Mouse (Mus musculus): ENCODE results near the gene Il6ra. TPM values are rescaled to one million over a fixed set of nuclear protein-coding genes. Genes with fewer than 3 reads are reported as not detected.

Il6ra gene
- polyA plus RNA-seq, 1 experiment from 2014 or later, result 0.39 TPM

DNA sequence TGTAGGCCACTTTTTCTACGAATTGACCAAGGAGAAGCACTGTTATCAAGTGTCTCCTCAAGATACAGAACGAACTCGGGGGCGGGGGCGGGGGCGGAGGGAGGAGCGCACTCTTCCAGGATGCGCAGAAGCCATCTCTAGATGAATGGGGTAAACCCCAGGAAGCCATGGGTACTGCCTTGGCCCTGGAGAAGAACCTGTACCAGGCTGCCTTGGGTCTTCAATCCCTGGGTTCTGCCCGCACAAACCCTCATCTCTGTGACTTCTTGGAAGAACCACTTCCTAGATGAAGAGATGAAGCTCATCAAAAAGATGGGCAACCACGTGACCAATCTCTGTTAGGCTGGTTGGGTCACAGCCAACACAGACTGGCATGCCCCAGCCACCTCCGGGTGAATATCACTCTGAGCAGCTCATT, 91.9 kb downstream of the Il6ra start:
- Histone ChIP-seq H3K27ac (replicated peaks) (no peak overlapping the region), H3K9me3 (replicated peaks) (no peaks in the 10 kb centered on the region), H3K4me3 (no peak overlapping the region), H3K36me3 (no peaks in the 10 kb centered on the region), H3K27me3 (ENCODE audit: low read depth, poor library complexity, severe bottlenecking) (no peaks in the 10 kb centered on the region), H3K4me1 (no peaks in the 10 kb centered on the region)
- DNase-seq (ENCODE audit: low spot score), result no peak
- 87% methylated on average over 11 of the region's 11 CpGs for WGBS

DNA sequence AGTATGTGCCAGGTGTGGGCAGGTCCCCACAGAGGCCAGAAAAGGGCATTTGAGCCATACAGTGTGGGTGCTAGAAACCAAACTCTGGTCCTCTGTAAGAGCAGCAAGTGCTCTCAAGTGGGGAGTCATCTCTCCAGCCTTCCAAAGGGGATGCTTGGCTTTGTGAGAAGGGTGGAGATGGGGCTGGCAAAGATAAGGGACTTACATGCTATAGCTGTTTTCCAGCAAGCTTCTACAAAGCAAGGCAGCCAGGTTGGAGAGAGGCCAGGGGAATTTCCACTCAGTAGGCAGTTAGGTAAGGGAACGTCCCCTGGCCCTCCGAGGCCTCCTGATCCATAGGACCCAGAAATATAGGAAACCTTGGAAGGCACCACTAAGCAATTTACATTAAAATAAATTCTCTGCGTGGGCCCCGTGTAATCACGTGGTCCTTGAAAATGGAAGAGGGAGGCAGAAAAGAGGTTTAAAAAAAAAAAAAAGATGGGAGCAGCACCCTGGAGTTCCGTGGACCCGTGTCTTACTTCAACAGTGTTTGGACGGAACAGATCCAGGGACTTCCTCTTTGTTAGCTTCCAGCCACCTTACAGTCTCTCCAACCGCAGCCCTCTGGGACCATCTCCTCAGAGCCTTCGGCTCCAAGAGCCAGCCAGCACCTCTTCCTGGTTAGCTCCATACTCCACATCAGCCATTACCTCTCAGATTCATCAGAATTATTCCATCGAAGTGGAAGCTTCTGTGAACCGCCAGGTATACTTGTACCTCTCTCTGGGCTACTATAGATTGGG, 92.5 kb downstream of the Il6ra start:
- Histone ChIP-seq H3K27me3 (ENCODE audit: low read depth, poor library complexity, severe bottlenecking) (no peaks in the 10 kb centered on the region), H3K27ac (replicated peaks) (no peak overlapping the region), H3K4me3 (no peak overlapping the region), H3K9me3 (replicated peaks) (no peaks in the 10 kb centered on the region), H3K36me3 (no peaks in the 10 kb centered on the region), H3K4me1 (no peaks in the 10 kb centered on the region)
- DNase-seq (ENCODE audit: low spot score), result no peak
- WGBS, result 92% methylated on average over 12 of the region's 12 CpGs

DNA sequence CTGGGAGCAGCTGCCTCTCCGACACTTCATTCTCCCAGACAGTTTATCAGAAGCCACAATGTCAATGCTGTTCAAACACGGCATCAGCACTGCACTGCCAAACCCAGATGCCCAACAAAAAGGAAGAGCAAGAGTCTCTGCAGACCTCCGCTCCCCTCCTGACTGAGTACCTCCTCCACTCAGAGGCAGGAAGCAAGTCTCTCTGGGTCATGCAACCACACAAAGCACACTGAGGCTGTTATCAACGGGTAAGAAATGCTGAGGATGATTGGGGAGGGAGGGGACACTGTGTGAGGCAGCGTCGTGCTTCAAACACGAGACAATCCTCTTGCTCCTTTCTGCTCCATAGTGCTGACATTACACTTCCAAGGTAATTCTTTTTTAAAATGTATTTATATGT, 93.1 kb downstream of the Il6ra start:
- no peak for DNase-seq (ENCODE audit: low spot score)
- Histone ChIP-seq H3K4me1 (no peaks in the 10 kb centered on the region), H3K36me3 (no peaks in the 10 kb centered on the region), H3K9me3 (replicated peaks) (no peaks in the 10 kb centered on the region), H3K27ac (replicated peaks) (no peak overlapping the region), H3K4me3 (no peak overlapping the region), H3K27me3 (ENCODE audit: low read depth, poor library complexity, severe bottlenecking) (no peaks in the 10 kb centered on the region)
- 66% methylated on average over 7 of the region's 7 CpGs for WGBS

DNA sequence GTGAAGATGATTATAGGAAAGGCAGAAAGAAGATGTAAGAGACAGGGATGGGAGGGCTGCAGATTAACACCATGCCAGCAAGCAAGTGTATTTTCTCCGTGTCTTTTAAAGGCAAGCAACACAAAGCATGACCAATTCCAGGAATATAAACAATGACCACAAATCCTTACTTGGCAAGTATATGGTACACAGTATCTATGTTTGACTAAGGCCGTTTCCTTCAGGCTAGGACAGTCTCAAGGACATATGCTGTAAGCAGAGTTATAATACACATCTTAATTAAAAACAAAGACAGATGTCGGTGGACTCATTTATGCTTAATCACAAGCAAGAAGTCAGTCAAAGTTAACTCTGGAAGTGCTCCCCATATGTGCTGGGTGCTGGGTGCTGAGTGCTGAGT, 94.4 kb downstream of the Il6ra start:
- Histone ChIP-seq H3K4me3 (no peak overlapping the region), H3K27me3 (ENCODE audit: low read depth, poor library complexity, severe bottlenecking) (no peaks in the 10 kb centered on the region), H3K27ac (replicated peaks) (no peak overlapping the region), H3K4me1 (no peaks in the 10 kb centered on the region), H3K9me3 (replicated peaks) (no peaks in the 10 kb centered on the region), H3K36me3 (no peaks in the 10 kb centered on the region)
- no peak for DNase-seq (ENCODE audit: low spot score)
- 82% methylated on average over 3 of the region's 3 CpGs for WGBS

DNA sequence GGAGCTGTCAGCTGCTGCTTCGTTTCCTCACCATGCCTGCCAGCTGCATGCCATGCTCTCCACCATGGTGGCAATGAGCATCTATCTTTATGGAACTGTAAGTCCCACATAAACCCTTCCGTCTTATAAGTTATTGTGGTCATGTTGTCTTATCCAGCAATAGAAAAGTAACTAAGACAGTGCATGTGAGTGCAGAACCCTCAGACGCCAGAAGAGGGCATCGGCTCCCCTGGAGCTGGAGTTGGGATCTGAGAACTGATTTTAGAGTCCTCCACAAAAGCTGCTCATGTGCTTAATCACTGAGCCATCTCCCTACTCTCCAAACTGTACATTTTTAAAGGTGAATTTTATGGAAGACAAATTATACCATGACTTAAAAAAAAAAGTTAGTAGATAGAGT, 95.9 kb downstream of the Il6ra start:
- H3K4me1 ChIP-seq, result no peaks in the 10 kb centered on the region
- no peaks in the 10 kb centered on the region for H3K9me3 ChIP-seq (replicated peaks)
- H3K36me3 ChIP-seq, result no peaks in the 10 kb centered on the region
- 66% methylated on average over 4 of the region's 4 CpGs for WGBS
- peak; percentile 26 for DNase-seq (ENCODE audit: low spot score)
- no peaks in the 10 kb centered on the region for H3K27me3 ChIP-seq (ENCODE audit: low read depth, poor library complexity, severe bottlenecking)
- no peak overlapping the region for H3K4me3 ChIP-seq
- no peak overlapping the region for H3K27ac ChIP-seq (replicated peaks)

Other genes starting within 250 kb of the Il6ra start
- 13.6 and 16.4 TPM in 2 replicates for gene Adar, start 198.2 kb downstream of the Il6ra start, polyA plus RNA-seq (2016; fragmentation: Nextera tagmentation; extraction: Ambion mirVana)
- 5.9 and 11.3 TPM in 2 replicates for gene Chrnb2, start 148.6 kb downstream of the Il6ra start, polyA plus RNA-seq (2016; fragmentation: Nextera tagmentation; extraction: Ambion mirVana)
- gene Ube2q1, start 139.6 kb downstream of the Il6ra start, polyA plus RNA-seq (2016; fragmentation: Nextera tagmentation; extraction: Ambion mirVana), result 12.5 and 12.9 TPM in 2 replicates
- 2.0 and 2.1 TPM in 2 replicates for gene She, start 81.8 kb downstream of the Il6ra start, polyA plus RNA-seq (2016; fragmentation: Nextera tagmentation; extraction: Ambion mirVana)
- gene Atp8b2, start 50.3 kb upstream of the Il6ra start, polyA plus RNA-seq (2016; fragmentation: Nextera tagmentation; extraction: Ambion mirVana), result 12.4 and 12.9 TPM in 2 replicates
- gene Hax1, start 85.6 kb upstream of the Il6ra start, polyA plus RNA-seq (2016; fragmentation: Nextera tagmentation; extraction: Ambion mirVana), result 172 and 182 TPM in 2 replicates
- 235 and 237 TPM in 2 replicates for gene 4933434E20Rik, start 138.4 kb upstream of the Il6ra start, polyA plus RNA-seq (2016; fragmentation: Nextera tagmentation; extraction: Ambion mirVana)
- gene Ubap2l, start 139.4 kb upstream of the Il6ra start, polyA plus RNA-seq (2016; fragmentation: Nextera tagmentation; extraction: Ambion mirVana), result 196 and 204 TPM in 2 replicates
- 576 and 578 TPM in 2 replicates for gene Tpm3, start 159.5 kb upstream of the Il6ra start, polyA plus RNA-seq (2016; fragmentation: Nextera tagmentation; extraction: Ambion mirVana)
- gene Nup210l, start 190.9 kb upstream of the Il6ra start, polyA plus RNA-seq (2016; fragmentation: Nextera tagmentation; extraction: Ambion mirVana), result 0.43 and 0.62 TPM in 2 replicates